Mouse (Mus musculus) induced T-regulatory cell, adult 2 months (primary cell): ENCODE measurements around the gene Gm20388.

ENCODE experiments used
- DNase-seq: peaks from one replicate; pipeline ENCODE4 v3.0.0-alpha.2; 2012; ENCODE audit warnings: low read depth

The Gm20388 gene

DNA sequence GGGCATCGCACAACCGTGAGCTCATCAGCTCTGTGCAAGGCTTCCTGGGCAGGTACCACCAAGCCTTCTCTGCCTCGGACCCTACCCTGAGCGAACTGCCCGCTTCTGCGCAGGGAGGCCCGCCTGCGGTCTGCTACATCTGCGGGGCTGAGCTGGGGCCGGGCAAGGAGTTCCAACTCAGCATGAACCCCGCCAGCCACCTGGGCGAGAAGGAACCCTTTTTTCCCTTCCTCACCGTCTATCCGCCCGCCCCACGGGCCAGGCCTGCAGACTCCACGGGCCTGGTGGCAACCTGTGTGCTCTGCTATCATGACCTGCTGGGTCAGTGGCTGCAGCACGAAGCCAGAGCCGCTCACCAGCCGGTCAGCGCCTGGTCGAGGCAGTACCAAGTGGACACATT is 319.4 kb downstream of the Gm20388 start:
- DNase-seq, result no peak

DNA sequence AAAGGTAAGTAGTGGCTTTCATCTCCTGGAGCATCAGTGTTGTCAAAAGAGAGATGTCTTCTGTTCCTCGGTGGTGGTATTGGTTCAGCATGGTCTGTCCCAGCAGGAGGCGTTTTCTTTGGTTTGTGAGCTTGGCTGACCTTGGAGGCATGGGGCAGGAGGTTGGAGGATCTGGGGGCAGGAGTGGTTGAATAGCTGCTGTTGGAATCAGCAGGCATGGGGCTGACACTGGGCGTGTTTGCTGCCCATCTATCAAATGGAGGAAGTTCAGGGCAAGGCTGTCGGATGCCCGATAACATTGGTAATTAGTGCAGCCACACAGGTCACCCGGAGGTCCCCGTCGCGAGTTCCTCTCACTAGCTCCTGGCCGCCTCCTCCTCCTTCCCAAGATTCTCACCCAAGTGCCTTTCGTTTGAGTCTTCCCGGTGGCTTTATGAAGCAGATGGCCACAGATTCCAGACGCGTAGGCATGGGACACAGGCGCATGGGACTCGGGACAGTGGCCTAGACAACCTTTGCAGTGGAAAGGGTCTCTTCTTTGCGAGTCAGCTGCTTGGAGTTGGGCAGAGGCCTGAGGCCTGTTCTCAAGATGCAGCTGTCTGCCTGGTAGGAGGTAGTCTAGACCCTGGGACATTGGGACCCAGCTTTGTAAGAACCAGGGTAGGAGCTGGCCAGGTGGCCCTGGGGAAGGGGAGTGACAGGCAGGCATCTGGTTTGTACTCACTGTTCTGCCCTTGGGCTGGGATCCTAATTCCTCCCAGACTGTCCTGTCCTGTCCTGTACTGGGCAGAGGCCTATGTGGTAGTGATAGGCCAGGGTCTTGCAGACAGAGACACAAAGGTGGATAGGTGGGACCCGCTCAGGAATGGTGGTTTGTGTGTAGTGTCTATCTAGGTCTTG is 320.3 kb downstream of the Gm20388 start:
- DNase-seq, result no peak

DNA sequence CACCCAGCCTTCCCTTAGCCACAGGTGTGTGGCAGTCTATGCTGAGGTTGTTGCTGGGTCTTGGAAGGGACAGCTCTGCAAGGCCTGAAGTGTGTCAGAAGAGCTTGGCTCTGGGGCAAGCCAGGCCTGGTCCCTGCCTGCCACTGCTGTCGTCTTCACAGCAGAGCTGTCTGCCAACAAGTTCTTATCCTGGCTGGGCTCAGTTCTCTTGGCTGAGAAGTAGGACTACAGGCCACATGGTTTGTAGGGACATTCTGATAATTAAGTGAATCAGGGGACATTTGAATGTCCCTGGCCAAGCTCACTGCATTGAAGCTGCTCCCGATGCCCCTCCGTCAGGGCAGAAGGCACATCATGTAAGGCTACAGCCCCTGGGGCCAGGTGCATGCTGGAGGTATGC is 321.2 kb downstream of the Gm20388 start:
- DNase-seq, result no peak

- DNase-seq, result no peak
Measured at GRCm38 (mm10) chr8:120232398-120232797, 321.8 kb downstream of the Gm20388 start.

GRCm38 (mm10) chr8:120232913-120233312 is 322.3 kb downstream of the Gm20388 start:
- no peak for DNase-seq

GRCm38 (mm10) chr8:120234457-120234856 is 323.8 kb downstream of the Gm20388 start:
- no peak for DNase-seq

GRCm38 (mm10) chr8:120234866-120235265 is 324.2 kb downstream of the Gm20388 start:
- no peak for DNase-seq

DNA sequence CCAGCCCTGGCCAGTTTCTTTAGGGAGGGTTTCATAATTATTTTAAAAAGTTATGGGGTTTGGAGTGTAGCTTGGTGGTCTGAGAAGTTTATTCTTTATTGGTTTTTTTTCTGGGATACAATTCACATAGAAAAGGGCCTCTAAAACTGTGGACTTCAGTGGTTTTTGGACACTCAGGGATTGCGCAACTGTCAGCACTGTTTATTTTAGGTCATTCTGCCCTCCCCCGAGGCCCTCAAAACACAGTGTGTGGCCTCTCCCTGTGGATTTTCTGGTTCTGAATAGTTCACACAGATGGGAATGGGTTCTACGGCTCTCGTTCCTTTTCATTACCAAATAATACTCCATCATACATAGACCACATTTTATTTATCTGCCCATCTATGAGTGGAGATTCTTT is 332.6 kb downstream of the Gm20388 start:
- DNase-seq, result no peak

GRCm38 (mm10) chr8:120243916-120244451 is 333.3 kb downstream of the Gm20388 start:
- DNase-seq, result no peak

DNA sequence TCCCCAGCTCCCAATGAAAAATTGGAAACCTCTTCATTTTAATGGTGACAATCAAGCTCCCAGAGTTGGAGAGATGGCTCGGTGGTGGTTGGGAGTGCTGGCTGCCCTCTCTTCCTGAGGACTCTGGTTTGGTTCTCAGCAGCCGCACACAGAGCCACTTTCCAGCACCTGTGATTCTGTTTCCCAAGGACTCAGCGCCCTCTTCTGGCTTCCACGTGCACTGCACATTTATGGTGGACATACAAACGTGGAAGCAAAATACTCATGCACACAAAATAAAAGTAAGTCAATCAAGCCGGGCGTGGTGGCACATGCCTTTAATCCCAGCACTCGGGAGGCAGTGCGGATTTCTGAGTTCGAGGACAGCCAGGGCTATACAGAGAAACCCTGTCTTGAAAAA is 333.9 kb downstream of the Gm20388 start:
- DNase-seq, result peak; percentile 24

DNA sequence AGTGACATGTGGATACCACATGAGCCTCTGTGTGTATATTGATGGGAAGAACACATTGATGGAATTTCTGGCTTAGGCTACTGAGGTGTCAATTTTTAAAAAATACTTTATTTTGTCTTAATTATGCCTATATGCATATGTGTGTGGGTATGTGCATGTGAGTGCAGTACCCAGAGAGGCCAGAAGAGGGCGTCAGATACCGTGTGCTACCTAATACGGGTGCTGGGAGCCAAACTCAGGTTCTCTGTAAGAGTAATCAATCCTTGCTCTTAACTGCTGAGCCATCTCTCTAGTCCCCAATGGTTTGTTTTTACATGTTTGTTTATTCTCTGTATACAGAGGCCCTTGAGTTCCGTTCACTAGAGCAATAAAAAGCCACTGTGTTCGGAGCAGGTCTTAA is 337.0 kb downstream of the Gm20388 start:
- peak; percentile 11 for DNase-seq

DNA sequence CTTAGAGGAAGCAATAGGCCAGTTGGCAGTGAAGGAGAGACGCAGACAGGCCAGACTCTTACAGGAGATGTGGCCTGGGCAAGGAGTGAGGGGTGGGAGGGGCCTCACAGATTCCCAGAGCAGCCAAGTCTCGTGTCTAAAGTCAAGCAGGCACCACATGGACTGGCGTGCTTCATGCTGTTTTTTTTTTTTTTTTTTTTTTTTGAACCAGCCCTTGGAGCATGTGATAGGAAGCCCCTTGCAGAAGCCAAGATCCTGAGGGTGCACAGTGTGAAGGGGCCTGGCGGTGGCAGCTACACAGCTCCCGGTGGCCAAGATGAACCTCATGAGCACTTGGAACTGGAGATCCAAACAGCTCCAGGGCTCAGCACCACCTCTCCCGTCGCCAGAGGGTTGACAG is 337.4 kb downstream of the Gm20388 start:
- DNase-seq, result no peak

DNA sequence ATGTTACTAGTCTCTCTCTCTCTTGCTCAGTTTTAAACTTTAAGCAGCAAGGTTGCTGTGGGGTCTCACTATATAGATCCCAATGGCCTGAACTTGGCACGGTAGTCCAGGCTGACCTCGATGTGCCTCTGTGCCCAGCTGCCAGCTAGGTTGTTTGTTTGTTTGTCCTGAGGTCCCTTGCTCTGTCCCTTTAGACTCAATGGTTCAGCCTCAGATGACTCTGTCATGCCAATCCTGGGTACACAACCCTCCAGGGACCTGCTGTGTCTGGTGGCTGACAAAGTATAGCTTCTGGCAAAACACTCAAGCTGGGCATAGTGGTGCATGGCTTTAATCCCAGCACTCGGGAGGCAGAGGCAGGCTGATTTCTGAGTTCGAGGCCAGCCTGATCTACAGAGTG is 337.8 kb downstream of the Gm20388 start:
- no peak for DNase-seq

DNA sequence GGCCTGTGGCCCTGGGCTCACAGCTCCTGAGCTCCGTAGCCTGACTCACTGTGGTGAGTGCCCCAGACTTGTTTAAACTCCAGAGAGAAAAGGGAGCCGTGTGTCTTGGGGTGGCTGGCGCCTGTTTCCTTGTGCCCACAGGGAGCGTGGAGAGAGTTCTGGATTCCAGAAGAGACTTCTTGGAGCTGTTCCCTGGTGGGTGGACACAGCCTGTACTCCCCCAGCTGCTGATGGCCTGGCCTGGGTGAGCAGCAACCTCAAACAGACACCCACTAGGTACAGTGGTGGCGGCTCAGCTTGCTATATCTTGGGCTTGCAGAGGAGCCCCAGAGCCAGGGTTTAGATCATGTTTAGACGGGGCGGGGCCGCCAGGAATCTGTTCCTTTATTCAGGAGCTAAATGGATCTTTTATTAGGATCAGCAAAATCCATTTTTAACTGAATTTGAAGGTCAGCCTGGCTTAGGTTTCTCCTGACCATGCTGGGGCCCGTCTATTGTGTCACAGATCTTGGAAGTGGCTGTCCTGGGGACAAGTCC is 339.2 kb downstream of the Gm20388 start:
- no peak for DNase-seq

DNA sequence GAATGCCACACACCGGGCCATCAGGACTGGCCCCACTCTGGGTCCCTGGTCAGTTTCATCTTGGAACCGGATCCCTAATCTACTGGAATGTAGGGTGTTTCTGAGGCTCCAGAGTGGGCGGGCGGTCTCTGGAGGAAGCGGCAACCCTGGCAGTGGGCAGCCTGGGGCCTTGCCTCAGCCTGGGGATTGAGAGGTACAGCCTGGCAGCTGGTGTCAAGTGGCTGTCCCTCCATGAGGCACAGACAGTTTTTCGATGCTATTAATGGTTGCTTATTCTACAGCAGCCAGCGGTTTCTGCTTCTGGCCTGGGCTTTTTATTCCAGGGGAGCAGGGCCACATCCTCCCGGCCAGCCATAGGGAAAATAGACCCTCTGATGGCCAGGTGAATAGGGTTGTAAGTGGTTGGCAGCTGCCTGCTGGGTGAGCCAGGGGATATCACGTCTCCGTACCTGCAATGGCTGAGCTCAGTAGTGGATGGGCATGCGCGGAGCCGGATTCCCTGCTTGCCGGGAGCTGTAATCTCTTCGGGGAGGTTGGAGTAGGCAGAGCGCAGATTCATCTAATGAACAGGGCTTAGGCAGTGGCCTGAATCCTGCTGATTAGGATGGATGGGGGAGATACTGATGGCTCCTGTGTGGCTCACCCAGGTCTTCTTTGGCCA is 340.2 kb downstream of the Gm20388 start:
- no peak for DNase-seq

- no peak for DNase-seq
Measured at GRCm38 (mm10) chr8:120251411-120252035, 340.9 kb downstream of the Gm20388 start.

DNA sequence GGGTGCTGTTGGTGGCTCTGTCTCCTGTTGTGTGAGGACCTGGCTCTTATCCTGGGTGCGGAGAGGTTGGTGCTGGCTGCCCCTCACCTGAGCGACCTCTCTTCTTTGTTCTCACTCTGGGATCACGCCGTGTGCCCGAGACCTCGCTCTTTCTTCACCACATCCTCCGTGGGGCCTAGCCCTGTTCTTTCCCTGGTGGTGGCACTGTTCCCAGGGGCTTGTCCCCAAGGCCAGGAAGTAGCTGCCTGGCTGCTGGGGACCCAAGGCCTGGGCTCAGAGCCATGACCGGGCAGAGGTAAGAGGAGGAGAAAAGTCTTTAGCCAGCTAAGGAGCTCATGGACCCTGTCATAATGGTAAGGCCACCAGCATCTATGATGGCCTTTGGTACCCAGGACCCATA is 343.0 kb downstream of the Gm20388 start:
- no peak for DNase-seq

- no peak for DNase-seq
Measured at GRCm38 (mm10) chr8:120255406-120255987, 344.9 kb downstream of the Gm20388 start.

DNA sequence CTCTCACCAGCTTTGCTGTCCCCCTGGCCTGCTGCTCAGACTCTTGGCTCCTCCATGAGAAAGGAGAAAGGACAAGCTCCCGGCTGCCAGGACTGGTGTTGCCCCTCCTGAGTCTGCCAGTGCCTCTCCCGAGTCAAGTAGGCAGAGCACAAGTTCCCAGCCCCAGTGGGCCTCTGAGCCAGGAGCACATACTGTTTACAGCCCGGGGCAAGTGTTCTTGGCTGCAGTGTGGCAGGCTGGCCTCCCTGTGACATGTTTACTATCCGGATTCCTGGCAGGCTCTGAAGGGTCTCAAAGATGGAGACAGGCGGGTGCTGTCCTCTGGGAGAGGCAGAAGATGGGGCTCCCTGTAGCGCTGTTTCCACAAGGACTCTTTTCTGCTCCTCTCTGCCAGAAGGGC is 346.3 kb downstream of the Gm20388 start:
- DNase-seq, result no peak

DNA sequence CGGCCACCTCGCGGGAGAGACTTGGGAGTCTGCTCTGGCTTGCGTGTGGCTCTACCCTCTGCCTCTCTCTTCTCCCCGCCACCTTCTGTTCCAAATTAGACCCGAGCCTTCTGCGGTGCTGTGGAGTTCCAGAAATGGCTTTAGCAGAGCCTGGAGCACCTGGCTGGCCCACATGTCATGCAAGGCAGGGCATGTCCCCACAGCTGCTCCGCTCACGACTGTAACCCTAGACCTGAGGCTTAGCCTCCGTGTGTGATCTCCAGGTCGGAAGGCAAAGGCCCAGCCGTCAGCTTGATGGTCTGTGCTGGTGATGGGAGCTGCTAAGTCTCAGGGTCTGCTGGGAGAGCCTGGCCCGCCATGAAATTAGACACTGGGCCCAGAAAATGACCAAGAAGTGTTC is 348.6 kb downstream of the Gm20388 start:
- DNase-seq, result no peak

- no peak for DNase-seq
Measured at GRCm38 (mm10) chr8:120260677-120261076, 350.0 kb downstream of the Gm20388 start.
